Mouse (Mus musculus) small intestine, adult 2 months (tissue): Measurements from ENCODE around the gene Rapgef4.

ENCODE experiments used
- CTCF ChIP-seq: fragments of 200-500 bp; IDR thresholded peaks from 2 replicates; pipeline ENCODE4 v1.5.1; 2012; ENCODE audit warnings: low read depth, mild to moderate bottlenecking, control low read depth, inconsistent platforms, low read length, moderate library complexity, mixed read lengths; ENCODE audit not compliant: insufficient replicate concordance, insufficient read length; ENCODE audit errors: extremely low read depth
- POLR2A ChIP-seq: fragments of 200-500 bp; IDR thresholded peaks from 2 replicates; pipeline ENCODE4 v1.6.1; 2012; ENCODE audit warnings: low read depth, mild to moderate bottlenecking, control low read depth, inconsistent platforms, low read length, moderate library complexity

GRCm38 (mm10) chr2:71955637-71956036 is 25.4 kb upstream of the Rapgef4 start:
- TF ChIP-seq CTCF (peak; percentile 66; the same call in 1 of the 2 replicates), POLR2A (no peak)
